ENCODE assay signal across 8 mouse cellular contexts in the genomic region with DNA sequence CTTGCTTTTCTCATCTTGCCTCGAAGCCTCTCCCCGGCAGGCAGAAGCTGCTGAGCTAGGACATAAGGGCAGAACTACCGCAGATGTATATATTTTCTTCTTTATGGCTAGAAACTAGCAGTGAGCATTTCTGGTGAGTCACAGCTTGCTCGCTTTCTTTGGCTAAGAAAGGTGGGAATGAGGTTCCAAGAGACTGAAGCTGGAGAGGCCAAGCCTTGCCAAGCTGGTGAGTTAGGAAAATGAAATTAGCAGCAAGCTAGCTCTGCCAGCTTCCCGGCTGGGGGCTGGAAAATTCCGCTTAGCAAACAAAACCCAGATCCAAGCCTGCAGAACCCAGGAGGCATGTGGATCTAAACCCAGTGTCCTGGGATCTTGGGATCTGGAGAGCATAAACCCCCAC.
DNase-seq lines count a peak whose midpoint lies in the region; TF ChIP-seq lines count a peak whose summit lies in the region.

No protein-coding gene starts in this region.

- H3K4me3 ChIP-seq in embryonic fibroblast, embryonic 13.5 days (ENCODE audit: insufficient read depth, low read length) = no peak overlapping the region

- H3K4me1 ChIP-seq in embryonic fibroblast, embryonic 13.5 days (ENCODE audit: control insufficient read depth, insufficient read depth, low read length) = peaks cover 7% of the 10 kb centered on the region; the same call in 1 of the 2 replicates

- peak overlapping the region; percentile 47; the same call in 1 of the 2 replicates for H3K27ac ChIP-seq in embryonic fibroblast, embryonic 13.5 days (ENCODE audit: insufficient read depth, low read length)

- TF ChIP-seq POLR2A in embryonic fibroblast, embryonic 13.5 days (IDR thresholded peaks at IDR 0.05; ENCODE audit: low read depth, low read length) = no peak

- intact Hi-C loops in gastrocnemius, postnatal 14 days (cut with DNase I; ENCODE audit: low total_unique reads) = no loop called here

- TF ChIP-seq CTCF in embryonic fibroblast, embryonic 13.5 days (IDR thresholded peaks at IDR 0.05; ENCODE audit: borderline replicate concordance, insufficient read depth, low read length) = no peak

- DNase-seq in gastrocnemius, postnatal 14 days = peak; percentile 14
- DNase-seq in gastrocnemius, postnatal 10 days = no peak
- DNase-seq in layer of hippocampus, adult 9-10 months (ENCODE audit: low spot score) = peak; percentile 50
- peak; percentile 75 to 84 for DNase-seq in right cerebral cortex, postnatal 10 days (ENCODE audit: low spot score in 2 of 2)
- DNase-seq in thymus, postnatal 14 days = no peak
- no peak for DNase-seq in heart, postnatal 4 days
- no peak for DNase-seq in lung, postnatal 25 days (ENCODE audit: low spot score)

Comparison
In these comparisons a context has a peak if more than half of its experiments do, and no peak if none do; other contexts are left out.
1. DNase-seq: peak in gastrocnemius, postnatal 14 days (single experiment), layer of hippocampus, adult 9-10 months (single experiment) and right cerebral cortex, postnatal 10 days (2 of 2); none in gastrocnemius, postnatal 10 days (single experiment), thymus, postnatal 14 days (single experiment), heart, postnatal 4 days (single experiment) and lung, postnatal 25 days (single experiment).